Mouse (Mus musculus): ENCODE measurements around the gene Ugp2. TPM values are rescaled to one million over a fixed set of nuclear protein-coding genes. Genes with fewer than 3 reads are reported as not detected.

Ugp2 gene
- total RNA-seq (2021) = 10 to 100 TPM; 71.0 to 73.6 TPM

DNA sequence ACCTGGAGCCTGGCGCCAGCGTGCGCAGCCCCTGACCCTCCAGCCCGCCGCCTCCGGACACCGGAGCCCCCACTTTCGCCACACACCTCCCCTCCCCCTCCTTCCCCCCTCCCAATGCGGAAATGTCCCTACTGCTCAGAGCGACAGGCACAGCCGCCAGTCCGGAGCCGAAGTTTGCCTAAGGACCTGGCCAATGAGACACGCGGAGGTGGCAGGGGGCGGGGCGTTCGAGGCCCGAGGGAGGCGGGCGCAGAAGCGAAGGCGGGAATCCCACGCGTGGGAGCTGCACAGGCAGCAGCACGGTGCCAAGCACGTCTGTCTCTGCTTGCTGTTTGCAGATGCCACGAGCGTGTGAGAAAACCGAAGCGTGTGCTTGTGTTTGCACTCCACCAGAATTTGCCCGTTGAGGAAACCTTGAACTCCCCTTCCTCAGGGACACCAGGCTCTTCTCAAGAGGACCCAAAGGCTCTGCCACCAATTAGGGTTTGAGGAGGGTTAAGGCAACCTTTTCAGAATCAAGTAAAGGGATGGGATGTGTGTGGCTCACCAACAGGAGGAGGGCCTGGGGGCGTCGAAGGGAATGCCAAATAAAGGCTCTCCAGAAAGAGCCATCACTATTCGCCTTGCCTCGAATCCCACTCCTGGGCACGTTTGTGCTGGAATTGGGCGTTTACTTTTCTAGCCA lies at the start of gene Ugp2:
Gene Ugp2, minus strand, starts transcription at position 80 of the 685 bp plus-strand sequence.
- intact Hi-C loops (cut with DNase I) = loop anchor here (10.0 kb wide), 1 partner anchor 194 kb away; no protein-coding TSS in a partner anchor
- peak; percentile 97 to 98 for DNase-seq (ENCODE audit: low spot score in 2 of 2)

DNA sequence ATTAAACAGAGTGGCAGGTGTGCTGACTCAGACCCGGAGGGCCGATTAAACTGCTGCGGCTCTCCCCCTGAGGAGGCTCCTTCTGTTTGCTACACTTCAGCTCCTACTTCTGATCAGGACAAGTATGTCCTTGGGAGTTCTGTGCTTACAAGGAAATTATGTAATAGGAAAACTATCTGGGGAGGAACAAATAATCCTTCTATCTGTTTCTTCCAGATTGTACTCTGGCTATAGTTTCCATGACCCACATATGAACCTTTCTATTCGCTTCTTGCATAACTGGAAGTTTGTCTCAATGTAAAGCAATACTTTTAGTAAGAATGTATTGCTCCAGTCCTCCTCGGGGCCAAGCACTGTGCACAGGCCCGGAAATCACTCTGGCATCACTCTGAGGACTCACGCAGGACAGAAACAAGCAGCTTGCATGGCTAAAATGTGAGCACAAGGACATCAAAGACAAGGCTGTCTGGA lies 43.9 kb upstream of the Ugp2 start:
- intact Hi-C loops (cut with DNase I) = no loop called here
- no peak for DNase-seq (ENCODE audit: low spot score in 2 of 2)

DNA sequence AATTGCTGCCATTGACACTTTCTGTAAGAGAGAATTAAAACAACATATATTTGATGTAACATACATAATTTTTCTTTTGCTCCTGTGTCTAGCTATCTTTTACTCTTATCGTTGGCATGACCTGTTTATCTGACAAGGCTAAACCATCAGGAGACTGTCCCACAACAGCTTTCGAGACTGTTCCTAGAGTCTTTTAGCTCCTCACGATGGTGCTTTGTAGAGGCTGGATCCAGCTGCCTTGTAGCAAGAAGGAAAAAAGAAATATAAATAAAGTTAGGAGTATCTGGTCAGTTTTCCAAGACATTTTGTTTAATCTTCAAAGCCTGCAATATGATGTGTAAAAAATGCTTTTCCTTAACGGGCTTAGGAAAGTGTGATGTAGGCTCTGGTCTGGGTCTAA lies 35.7 kb upstream of the Ugp2 start:
- no peak for DNase-seq (ENCODE audit: low spot score in 2 of 2)
- intact Hi-C loops (cut with DNase I) = no loop called here

DNA sequence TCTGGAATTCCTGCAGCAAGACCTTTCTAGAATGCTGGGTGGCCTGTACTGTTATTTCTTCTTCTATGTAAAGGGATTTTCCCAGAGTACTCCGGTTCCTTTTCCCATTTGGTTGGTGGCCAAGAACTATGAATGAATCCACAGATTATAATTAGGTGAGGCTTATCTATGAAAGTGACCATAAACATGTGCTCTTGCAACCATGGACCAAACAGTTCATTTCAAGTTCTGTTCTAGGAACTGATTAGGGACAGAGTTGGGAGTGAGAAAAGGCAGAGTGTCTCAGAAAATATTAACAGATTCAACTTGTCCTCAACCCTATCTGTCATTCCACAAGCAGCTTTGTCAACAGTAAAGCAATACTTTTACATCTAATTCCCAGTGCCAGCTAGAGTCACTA lies 35.1 kb upstream of the Ugp2 start:
- intact Hi-C loops (cut with DNase I) = no loop called here
- DNase-seq (ENCODE audit: low spot score in 2 of 2) = no peak

DNA sequence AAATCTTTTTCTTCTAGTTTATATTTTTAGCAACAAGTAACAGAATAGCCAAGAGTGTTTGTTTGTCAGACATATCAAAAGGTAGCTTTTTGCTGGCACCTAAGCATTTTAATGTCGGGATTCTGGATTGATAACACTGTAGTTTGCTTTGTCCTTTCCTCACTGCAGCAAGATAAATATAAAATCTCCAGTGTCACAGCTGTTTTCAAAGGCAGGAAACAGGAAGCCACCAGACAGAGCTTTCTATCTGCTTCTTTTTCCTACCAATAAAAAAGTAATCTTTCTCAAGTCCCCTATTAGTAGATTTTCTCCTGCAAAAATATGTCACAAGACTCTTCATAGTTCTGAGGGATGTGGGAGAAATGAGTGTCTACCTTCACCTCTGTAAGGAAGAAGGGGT lies 32.9 kb upstream of the Ugp2 start:
- intact Hi-C loops (cut with DNase I) = no loop called here
- no peak for DNase-seq (ENCODE audit: low spot score in 2 of 2)

DNA sequence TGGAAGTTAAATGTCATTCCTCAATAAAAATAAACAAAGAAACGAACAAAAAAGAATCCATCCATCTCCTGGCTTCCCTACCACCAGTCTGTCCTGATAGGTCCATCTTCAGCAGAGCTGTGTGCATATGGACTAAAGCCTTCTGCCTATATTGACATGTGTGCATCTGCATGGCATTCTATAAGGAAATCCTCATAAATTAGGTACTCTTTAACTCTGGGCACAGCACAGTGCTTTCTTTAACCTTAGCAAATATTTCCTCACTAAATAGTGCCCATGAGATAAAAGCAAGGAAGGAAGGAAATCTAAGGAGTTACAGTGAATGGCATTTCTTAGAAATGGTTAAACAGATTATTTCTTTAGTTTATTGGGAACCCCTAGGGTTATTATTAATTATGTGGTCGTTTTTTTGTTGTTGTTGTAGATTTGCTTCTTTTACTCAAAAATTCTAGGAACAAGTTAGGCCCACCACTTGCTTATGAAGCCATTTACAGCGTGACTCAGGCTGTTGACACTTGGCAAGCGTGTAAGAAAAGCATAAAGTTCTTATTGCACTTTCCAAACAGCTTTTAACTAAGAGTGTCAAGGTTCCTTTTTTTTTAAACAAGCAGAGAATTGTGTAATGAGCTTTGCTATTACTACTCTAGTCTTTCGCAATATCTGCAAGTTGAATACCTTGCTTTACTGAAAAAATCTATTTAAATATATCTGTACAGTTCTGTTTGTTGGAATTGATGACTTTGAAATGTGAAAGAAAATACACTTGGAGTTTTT lies 31.7 kb upstream of the Ugp2 start:
- intact Hi-C loops (cut with DNase I) = no loop called here
- no peak for DNase-seq (ENCODE audit: low spot score in 2 of 2)

DNA sequence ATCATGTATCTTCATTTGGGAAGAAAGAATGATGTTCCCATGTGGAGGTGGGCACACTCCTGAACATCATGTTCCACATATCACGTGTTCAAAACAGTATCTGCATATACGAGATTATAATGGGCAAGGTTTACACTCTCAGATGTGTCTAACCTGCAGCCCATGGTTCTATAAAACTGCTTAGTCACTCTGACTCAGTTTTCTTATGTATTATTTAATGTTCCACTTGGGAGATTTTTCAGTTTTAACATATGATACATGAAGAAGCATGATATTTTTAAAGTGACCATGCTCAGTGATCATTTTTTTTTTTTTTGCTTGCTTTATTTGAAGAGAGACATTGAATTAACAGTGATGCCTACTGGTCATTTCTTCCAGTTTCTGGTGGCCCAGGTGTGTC lies 30.2 kb upstream of the Ugp2 start:
- DNase-seq (ENCODE audit: low spot score in 2 of 2) = no peak
- intact Hi-C loops (cut with DNase I) = no loop called here

DNA sequence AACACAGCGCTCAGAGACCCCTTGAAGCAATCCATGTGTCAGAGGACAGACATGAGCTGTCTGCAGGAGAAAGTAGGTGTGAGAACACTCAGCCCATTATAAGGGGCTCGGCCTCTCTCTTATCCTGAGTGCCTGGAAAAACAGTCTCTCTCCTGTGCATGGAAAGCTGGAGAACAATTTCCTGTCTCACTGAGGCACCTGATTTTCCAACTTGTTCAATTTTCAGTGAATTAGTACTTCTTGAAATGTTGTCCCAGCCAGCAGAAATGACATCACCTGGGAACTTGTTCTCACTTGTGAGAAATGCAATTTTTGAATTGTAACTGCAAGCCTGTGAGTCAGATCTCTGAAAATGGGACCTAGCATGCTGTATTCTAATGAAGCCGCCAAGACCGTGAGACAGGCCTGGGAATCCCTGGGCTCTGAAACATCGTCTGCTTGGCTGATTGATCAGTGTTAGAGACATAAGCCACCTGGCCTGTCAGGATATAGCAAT lies 28.2 kb upstream of the Ugp2 start:
- DNase-seq (ENCODE audit: low spot score in 2 of 2) = no peak
- intact Hi-C loops (cut with DNase I) = no loop called here

DNA sequence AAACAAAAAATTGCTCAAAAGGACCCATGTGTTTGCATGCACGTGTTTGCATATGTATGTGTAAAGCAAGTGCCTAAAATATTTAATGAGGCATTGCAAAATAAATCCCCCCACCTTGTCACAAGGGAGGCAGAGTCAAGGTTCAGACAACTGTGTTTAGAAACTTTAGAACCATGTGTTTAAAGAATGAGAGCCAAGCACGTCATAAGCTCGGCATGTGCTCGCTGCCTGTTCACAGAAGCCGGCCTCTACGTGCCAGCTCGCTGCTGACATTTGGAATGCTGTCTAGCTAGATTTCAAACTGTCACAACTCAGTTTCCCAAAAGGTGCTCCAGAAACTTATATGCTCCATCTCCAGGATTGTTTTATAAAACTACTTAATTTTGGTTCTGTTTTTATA lies 27.5 kb upstream of the Ugp2 start:
- no peak for DNase-seq (ENCODE audit: low spot score in 2 of 2)
- intact Hi-C loops (cut with DNase I) = no loop called here

DNA sequence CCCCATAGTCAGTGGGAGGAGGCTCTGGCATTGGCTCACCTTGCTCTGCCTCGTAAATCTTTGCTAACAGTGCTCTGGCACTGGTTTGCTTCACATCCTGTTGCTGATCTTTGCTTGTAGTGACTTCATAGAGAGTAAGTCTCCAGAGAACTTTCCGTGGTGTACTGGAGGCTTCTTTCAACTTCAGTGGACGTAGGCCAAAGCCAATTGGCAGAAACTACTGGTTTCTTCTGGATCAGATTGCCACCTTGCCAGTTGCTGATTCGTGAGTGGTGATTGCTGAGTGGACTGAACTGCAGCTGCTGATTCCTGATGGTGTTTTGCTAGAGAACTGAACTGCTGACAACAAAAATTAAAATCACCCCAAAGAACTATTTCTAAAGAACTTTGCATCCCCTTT lies 15.8 kb upstream of the Ugp2 start:
- intact Hi-C loops (cut with DNase I) = no loop called here
- no peak for DNase-seq (ENCODE audit: low spot score in 2 of 2)

DNA sequence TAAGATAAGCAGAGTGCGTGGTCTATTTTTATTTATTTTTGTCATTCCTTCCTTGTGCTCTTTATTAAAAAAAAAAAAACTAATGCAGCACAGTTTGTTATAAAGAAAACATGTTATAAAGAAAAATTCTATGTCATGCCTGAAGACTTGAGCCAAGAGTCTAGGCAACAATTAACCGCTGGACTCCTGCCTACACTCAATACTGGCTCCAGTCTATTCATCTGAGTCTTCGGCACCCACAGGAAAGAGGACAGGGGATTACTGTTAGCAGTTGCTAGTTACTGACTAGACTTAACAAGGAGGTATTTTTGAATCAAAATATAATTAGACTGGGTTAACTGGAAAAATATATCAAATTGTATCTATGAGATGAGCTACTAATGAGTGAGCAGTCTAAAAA lies 3.1 kb upstream of the Ugp2 start:
- DNase-seq (ENCODE audit: low spot score in 2 of 2) = no peak
- intact Hi-C loops (cut with DNase I) = loop anchor here (10.0 kb wide), 1 partner anchor 191 kb away; no protein-coding TSS in a partner anchor

DNA sequence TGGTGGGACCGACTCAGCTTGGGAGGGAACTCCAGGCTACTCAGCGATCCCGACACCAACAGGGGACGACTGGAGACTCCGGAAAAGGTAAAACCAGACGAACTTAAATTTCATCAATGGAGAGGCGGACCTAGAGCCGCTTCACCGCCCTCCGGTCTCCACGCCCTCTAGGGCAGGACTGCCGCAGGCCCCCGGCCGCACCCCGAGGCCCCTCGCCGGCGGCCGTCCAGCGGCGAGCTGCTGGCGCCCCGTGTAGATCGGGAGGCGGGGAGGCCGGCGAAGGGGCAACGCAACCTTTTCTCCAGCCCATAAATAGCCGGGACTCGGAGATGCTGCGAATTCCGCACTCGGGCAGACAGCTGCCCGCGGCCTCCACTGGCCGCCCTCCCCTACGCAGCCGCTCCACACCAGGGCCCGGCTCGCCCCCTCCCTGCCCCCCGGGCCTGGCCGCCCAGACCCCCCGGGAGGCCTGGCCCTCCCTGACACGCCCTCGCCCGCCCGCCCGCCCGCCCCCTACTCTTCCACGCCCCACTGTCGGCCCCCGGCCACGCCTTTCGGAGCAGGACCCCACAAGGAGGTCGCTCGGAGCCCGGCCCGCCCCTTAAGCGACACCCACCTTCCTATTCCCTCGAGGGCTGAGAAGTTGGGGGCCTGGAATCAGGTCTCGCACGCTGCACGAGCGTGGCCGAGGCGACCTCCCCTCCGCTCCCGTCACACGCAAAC lies 441 bp downstream of the Ugp2 start:
- intact Hi-C loops (cut with DNase I) = loop anchor here (10.0 kb wide), 1 partner anchor 194 kb away; no protein-coding TSS in a partner anchor
- DNase-seq (ENCODE audit: low spot score in 2 of 2) = peak; percentile 58 to 72

DNA sequence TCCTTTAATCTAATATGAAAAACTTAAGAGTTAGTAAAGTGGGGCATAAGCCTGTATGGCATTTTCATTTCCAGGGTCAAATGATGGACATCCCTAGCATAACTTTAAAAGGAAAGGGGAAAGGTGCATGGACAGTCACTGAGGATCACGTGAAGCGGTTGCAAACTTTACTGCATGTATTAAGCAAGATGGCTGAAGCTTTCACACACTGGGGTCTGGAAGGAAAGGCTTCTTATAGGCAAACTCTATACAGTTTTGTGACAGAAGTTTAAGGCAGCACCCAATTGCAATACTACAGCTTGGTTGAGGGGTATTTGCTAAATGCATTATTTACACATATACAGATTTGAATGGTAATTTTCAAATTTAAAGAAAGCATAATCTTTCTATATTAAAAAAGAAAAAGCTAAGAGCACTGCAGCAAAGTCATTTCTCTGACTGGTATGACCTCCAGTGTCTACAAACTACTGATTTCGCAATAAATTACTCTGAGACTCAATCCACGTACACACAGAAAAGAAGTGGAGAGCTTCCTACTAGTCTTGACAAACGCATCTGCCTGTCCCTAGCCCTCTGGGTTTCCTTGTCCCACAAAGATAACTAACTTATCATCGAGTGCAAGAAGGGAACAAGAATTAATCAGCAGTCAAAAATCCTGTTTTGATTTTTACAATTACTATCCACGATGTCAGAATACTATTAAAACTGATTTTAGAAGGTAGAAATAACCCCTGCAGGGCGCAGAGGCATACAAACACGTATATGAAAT lies 1.6 kb downstream of the Ugp2 start:
- DNase-seq (ENCODE audit: low spot score in 2 of 2) = no peak
- intact Hi-C loops (cut with DNase I) = loop anchor here (10.0 kb wide), 1 partner anchor 195 kb away; no protein-coding TSS in a partner anchor

DNA sequence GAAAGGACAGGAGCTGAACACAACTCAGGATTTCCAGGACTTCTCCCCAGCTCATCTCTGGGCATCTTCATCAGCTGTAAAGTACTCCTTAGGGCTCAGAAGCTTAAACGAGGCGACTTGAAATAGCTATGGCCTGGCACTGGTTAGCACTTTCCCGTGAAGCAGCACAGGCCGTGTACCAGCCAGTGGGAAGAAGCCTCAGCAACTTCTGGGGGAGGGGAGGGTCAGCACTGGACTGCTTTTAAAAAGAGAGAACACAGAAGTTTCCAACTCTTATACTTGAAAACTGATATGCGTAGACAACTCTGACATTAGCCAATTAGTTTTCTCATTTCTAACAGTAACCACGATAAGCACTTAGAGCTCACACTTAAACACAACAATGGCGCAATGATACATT lies 2.5 kb downstream of the Ugp2 start:
- intact Hi-C loops (cut with DNase I) = no loop called here
- DNase-seq (ENCODE audit: low spot score in 2 of 2) = no peak

DNA sequence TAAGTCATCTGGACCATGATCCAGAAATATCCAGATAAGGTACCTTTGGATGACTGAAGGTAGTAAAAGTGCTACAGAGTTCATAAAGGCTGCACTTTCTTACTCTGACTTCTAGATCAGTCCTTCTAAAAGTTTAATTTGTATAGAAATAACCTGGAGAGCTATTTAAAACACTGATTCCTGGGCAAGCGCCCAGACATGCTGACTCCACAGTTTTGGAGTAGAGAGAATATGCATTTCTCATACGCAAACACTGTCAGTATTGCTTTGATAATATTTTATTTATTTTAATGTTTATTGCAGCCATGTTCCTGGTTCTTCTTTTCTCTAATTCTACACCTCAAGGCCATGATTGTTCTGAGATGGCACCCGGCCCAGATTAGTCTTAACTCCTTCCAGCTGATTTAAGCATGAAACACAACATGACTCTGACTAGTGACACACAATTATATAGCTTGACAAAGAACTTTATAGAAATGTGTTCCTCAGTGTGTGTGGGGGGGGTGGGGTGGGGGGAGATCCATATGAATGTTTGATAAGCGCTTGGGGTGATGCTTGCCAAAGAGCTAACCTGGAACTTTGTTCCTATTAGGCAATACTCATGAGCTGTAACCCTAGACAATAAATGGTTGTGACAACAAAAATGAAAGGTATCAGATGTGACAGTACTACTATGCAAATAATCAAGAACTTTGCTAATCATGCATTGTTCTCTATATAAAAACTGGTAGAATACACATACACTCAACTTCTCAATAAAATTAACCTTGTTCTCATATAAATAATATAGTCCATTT lies 7.7 kb downstream of the Ugp2 start:
- intact Hi-C loops (cut with DNase I) = no loop called here
- no peak for DNase-seq (ENCODE audit: low spot score in 2 of 2)

DNA sequence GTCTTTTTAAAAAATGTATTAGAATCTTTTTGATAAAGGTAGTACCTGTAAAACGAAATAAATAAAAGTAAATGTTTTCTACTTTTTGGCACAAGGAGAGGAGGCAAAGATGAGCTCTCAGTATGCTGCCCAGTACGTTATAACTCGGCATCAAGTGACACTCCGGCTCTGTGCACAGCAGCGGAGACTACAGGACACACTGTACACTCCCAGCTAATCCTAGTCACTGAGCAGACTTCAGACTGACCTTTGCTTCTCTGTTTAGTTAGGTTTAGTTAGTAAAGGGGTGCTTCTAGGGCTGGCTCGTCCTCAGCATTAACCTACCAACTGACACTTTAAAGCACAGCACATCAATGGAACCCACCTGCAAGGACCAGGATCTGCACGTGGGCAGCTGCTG lies 19.7 kb downstream of the Ugp2 start:
- intact Hi-C loops (cut with DNase I) = loop anchor here (10.0 kb wide), 1 partner anchor 104 kb away; no protein-coding TSS in a partner anchor
- no peak for DNase-seq (ENCODE audit: low spot score in 2 of 2)

DNA sequence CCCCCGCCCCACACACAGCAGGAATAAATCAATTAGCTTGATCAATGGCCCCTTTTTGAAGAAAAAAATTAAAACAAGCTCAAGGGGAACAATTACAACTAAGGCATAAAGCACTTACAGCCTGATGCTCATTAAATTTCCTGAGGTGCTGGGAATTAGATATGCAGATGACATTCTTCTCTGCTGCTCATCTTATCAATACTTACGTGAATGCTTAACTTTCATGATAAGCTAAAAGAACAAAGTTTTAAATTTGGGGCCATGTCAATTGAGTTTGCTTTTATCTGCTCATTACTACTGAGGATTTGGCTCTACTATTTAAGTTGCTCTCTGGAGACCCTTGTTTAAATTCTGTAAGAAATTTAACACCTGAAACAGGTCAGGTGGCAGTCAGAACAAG lies 22.1 kb downstream of the Ugp2 start:
- DNase-seq (ENCODE audit: low spot score in 2 of 2) = no peak

DNA sequence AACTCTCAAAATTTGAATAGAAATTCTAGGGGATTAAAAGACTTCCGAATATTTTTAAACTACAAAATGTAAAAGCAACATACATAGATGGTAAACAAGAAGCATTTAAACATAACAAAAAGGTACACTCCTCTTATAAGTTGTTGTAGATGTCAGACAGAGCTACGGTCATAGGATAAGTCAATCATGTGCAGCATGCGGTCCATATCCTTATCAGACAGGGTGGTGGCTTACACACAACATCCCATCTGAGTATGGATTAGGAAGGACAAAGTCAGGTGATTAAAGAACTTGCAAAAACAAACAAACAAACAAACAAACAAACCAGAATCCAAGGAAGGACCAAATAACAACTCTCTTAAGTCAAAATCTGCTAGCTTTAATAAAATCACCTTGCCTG lies 25.0 kb downstream of the Ugp2 start:
- DNase-seq (ENCODE audit: low spot score in 2 of 2) = no peak
- intact Hi-C loops (cut with DNase I) = no loop called here

More for the DNA sequence above, 22.1 kb downstream of the Ugp2 start:
- intact Hi-C loops (cut with DNase I) = no loop called here

DNA sequence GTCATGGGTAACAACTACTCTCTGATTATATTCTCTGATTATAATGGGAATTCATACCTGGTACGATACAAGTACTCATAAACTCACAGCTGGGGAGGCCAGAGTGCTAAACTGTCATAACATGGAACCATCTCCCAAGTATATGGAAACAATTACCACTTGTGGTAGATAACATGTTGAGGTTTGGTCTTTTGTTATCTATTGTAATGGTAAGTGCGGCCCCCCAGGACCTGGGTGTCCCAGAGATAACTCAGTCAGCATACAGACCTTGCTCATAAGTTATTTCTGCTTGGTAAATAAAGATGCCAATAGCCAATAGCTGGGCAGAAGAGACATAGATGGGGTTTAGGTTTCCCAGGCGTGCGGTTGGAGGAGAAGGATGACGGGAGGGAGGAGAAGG lies 27.5 kb downstream of the Ugp2 start:
- intact Hi-C loops (cut with DNase I) = no loop called here
- DNase-seq (ENCODE audit: low spot score in 2 of 2) = no peak
